Mouse (Mus musculus) CD4-positive naive resting alpha-beta T cell, adult 76 days (primary cell): ENCODE data around the gene Cd46. TPM values are rescaled to one million over a fixed set of nuclear protein-coding genes. Genes with fewer than 3 reads are reported as not detected.

Experiments used
- total RNA-seq: library from RNA; stranded (reverse); gene quantifications from one replicate; pipeline ENCODE4 v1.2.4, GENCODE M21; 2023

Gene Cd46
- total RNA-seq = 5.2 TPM

DNA sequence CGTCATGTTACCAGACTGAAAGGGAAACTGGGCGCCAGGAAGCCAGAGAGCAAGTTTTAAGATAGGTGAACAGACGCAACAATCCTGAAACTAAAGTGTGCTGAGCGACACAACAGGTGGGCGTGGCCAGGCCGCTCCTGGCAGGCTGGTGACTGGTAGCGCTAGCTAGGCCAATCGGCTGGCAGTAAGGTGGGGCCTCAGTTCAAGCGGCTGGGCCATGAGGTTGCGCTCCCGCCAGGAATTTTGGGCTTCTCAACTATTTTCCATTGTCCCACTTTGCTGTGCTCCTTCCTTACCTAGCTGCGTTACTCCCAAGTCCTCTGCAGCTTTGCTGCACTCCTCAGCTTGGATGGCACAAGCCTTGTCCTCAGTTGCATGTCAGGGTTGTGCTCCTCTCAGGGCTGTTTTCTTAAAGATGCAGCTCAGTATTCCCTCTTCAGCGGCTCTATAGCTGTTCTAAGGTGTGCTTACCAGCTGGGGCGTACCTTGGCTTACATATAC is at the start of gene Cd46:
TSS of gene Cd46 (minus strand) at position 30 of the 501 bp plus-strand sequence.

DNA sequence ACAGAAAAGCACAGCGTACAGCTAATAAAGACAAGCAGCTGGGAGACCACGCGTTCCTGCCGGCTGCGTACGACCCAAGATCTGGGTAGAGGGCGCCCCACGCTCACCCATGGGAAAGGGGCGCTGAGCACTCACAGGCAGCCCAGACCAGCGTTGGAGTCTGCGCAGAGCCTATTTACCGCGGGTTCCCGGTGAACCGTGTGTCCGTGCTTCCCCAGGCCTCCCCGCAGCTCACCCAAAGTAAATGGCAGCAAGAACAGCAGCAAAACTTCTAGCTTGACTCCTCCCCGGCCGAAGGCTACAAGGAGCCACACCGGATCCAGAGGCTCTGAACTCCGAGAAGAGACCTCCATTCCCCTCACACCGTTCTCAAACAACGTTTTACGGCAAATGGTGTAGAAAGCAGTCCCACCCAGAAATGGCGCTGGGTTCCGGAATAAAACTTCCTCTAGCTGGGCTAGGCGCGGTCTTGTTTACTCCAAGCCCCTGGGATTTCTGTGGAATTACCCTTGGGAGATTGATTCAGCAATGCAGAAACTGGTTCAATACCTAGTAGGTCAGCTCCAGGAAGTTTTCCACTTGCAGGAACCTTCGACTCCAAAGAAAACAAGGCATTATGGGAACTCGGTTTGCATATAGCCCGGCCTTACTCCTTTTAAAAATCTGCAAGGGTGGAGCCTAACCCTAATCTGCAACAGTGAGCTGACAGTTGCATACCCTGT is 39.1 kb upstream of the Cd46 start, which contains the start of gene Cr1l:
TSS of gene Cr1l (minus strand) at position 634 of the 722 bp plus-strand sequence.

Other genes starting within 250 kb of the Cd46 start
- 0.67 TPM for gene Cd34, start 153.4 kb downstream of the Cd46 start, total RNA-seq
- gene Cr1l, start 39.3 kb upstream of the Cd46 start, total RNA-seq = 204 TPM
- gene Cr2, start 84.5 kb upstream of the Cd46 start, total RNA-seq = 53.3 TPM